Mouse (Mus musculus) liver, embryonic 11.5 days (tissue): Measurements from ENCODE around the gene Ccdc13. TPM values are rescaled to one million over a fixed set of nuclear protein-coding genes. Genes with fewer than 3 reads are reported as not detected.

Source experiments
- ATAC-seq: fragments of 200-750 bp; cut with Nextera tagmentation; replicated peaks from 2 replicates; pipeline ENCODE4 v1.8.0; 2017; ENCODE audit warnings: moderate number of reproducible peaks, mild to moderate bottlenecking, moderate TSS enrichment, moderate library complexity; ENCODE audit not compliant: low FRiP score
- DNase-seq: peaks from one replicate; pipeline ENCODE4 v3.0.0-alpha.2; 2017; ENCODE audit warnings: low spot score
- H3K27ac ChIP-seq: fragments of 300-500 bp; sonication (generic); 2 replicates; pipeline ENCODE4 v1.5.1; 2014; ENCODE audit warnings: mild to moderate bottlenecking, low read depth, low read length, control low read depth
- H3K27me3 ChIP-seq: fragments of 300-500 bp; sonication (generic); replicated peaks from 2 replicates; pipeline ENCODE4 v1.6.1; 2014; ENCODE audit warnings: low read length, mixed read lengths; ENCODE audit not compliant: control insufficient read depth, insufficient read depth
- H3K36me3 ChIP-seq: fragments of 300-500 bp; sonication (generic); 2 replicates; pipeline ENCODE4 v1.6.1; 2014; ENCODE audit warnings: mild to moderate bottlenecking, low read length, moderate library complexity, mixed read lengths; ENCODE audit not compliant: control insufficient read depth, insufficient read depth
- H3K4me1 ChIP-seq: fragments of 300-500 bp; sonication (generic); replicated peaks from 2 replicates; pipeline ENCODE4 v1.6.1; 2014; ENCODE audit warnings: low read length, mixed read lengths; ENCODE audit not compliant: control insufficient read depth, insufficient read depth
- H3K4me2 ChIP-seq: fragments of 300-500 bp; sonication (generic); 2 replicates; pipeline ENCODE4 v1.6.1; 2014; ENCODE audit warnings: mild to moderate bottlenecking, control low read depth, moderate library complexity
- H3K4me3 ChIP-seq: fragments of 300-500 bp; sonication (generic); 2 replicates; pipeline ENCODE4 v1.5.1; 2014; ENCODE audit warnings: low read depth, low read length, control low read depth
- H3K9ac ChIP-seq: fragments of 300-500 bp; sonication (generic); 2 replicates; pipeline ENCODE4 v1.6.1; 2014; ENCODE audit warnings: low read depth, low read length, control low read depth
- H3K9me3 ChIP-seq: fragments of 300-500 bp; sonication (generic); 2 replicates; pipeline ENCODE4 v1.6.1; 2016; ENCODE audit warnings: low read length, inconsistent platforms, mixed read lengths; ENCODE audit not compliant: control insufficient read depth
- WGBS: fragments of 180-500 bp; shearing (Covaris S2); extraction: QIAGEN DNeasy Blood & Tissue Kit; methylation state at CpG from one replicate; pipeline ENCODE4 v1.1.7; 2014; 5-methylcytosine and 5-hydroxymethylcytosine counted together
- polyA plus RNA-seq: library from polyadenylated mRNA; unstranded; fragments of >200 nt; fragmentation: Nextera tagmentation; extraction: Ambion mirVana; gene quantifications from 2 replicates; pipeline ENCODE4 v1.2.1, GENCODE M21; 2014

The Ccdc13 gene
- polyA plus RNA-seq, 1 experiment from 2014 or later: 0.49 TPM

GRCm38 (mm10) chr9:121784801-121785200 is 54.5 kb downstream of the Ccdc13 start:
- Histone ChIP-seq H3K27me3 (peaks cover 4% of the 10 kb centered on the region), H3K9ac (no peak overlapping the region), H3K9me3 (no peaks in the 10 kb centered on the region), H3K4me1 (no peaks in the 10 kb centered on the region), H3K4me2 (no peak overlapping the region), H3K27ac (no peak overlapping the region), H3K4me3 (no peak overlapping the region), H3K36me3 (no peaks in the 10 kb centered on the region)
- ATAC-seq (no peak), DNase-seq (no peak)
- WGBS: 80% methylated on average over 12 of the region's 12 CpGs

DNA sequence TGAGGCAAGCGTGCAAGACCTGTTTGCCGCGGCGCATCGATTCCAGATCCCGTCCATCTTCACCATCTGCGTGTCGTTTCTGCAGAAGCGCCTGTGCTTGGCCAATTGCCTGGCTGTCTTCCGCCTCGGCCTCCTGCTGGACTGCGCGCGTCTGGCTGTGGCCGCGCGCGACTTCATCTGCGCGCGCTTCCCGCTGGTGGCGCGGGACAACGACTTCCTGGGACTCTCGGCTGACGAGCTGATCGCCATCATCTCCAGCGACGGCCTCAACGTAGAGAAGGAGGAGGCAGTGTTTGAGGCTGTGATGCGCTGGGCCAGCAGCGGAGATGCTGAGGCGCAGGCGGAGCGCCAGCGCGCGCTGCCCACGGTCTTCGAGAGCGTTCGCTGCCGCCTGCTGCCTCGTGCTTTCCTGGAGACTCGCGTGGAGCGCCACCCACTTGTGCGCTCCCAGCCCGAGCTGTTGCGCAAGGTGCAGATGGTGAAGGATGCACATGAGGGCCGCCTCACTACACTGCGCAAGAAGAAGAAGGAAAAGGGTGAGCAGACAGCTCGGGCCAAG is 61.1 kb downstream of the Ccdc13 start:
- Histone ChIP-seq H3K4me2 (peak overlapping the region; percentile 53), H3K27ac (no peak overlapping the region), H3K9ac (no peak overlapping the region), H3K9me3 (no peaks in the 10 kb centered on the region), H3K4me3 (peak overlapping the region; percentile 8; the same call in 1 of the 2 replicates), H3K27me3 (peaks cover 35% of the 10 kb centered on the region), H3K36me3 (no peaks in the 10 kb centered on the region), H3K4me1 (no peaks in the 10 kb centered on the region)
- DNase-seq (no peak), ATAC-seq (no peak)
- 14% methylated on average over 54 of the region's 54 CpGs for WGBS

DNA sequence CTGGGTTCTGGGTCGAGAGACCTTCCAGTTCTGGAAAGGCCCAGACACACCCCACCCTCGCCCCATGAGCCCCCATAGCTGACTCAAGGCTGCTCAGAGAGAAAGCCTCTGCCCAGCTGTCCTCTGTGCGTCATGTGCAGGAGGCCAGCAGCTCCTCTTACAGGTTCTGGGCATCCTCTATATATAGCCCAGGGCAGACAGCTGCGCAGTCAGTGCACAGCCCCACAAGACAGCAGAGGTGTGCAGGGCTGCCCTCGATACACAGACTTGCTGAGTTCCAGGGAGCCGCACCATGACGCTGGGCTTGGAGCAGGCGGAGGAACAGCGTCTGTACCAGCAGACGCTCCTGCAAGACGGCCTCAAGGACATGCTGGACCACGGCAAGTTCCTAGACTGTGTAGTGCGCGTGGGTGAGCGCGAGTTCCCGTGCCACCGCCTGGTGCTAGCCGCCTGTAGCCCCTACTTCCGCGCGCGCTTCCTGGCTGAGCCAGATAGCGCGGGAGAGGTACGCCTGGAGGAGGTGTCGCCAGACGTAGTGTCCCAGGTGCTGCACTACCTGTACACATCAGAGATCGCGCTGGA is 61.7 kb downstream of the Ccdc13 start, which contains the start of gene Klhl40:
Klhl40 (plus strand) TSS at position 124 of the 582 bp plus-strand sequence.
- Histone ChIP-seq H3K4me1 (no peaks in the 10 kb centered on the region), H3K4me2 (peak within 1 kb of the TSS; percentile 53), H3K9ac (no peak within 1 kb of the TSS), H3K4me3 (peak within 1 kb of the TSS; percentile 8; the same call in 1 of the 2 replicates), H3K27me3 (peaks cover 35% of the 10 kb centered on the region), H3K9me3 (no peaks in the 10 kb centered on the region), H3K36me3 (no peaks in the 10 kb centered on the region), H3K27ac (no peak within 1 kb of the TSS)
- no peak for DNase-seq
- ATAC-seq: no peak; the same call in 1 of the 2 replicates
- 15% methylated on average over 30 of the region's 30 CpGs for WGBS

DNA sequence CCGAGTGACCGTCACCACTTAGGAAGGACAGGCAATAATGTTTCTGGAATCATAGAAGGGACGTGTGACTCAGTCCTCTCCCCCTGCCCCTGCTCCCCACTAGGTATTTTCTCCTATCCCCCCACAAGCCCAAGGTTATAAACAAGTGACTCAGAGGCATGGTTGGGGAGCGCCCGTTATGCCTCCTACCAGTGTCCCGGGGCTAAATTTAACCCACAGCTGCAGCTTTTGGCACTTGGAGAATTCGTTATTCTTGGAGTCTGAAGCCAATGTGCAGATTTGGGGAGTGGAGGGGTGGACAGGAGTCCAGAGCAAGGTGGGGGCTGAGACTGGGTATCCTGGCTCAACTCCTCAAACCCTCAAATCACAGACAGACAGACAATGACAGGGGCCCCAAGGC is 62.8 kb downstream of the Ccdc13 start:
- Histone ChIP-seq H3K4me2 (no peak overlapping the region), H3K4me3 (no peak overlapping the region), H3K27ac (no peak overlapping the region), H3K36me3 (no peaks in the 10 kb centered on the region), H3K4me1 (no peaks in the 10 kb centered on the region), H3K9ac (no peak overlapping the region), H3K27me3 (peaks cover 35% of the 10 kb centered on the region), H3K9me3 (no peaks in the 10 kb centered on the region)
- 79% methylated on average over 7 of the region's 7 CpGs for WGBS
- ATAC-seq (no peak), DNase-seq (no peak)

DNA sequence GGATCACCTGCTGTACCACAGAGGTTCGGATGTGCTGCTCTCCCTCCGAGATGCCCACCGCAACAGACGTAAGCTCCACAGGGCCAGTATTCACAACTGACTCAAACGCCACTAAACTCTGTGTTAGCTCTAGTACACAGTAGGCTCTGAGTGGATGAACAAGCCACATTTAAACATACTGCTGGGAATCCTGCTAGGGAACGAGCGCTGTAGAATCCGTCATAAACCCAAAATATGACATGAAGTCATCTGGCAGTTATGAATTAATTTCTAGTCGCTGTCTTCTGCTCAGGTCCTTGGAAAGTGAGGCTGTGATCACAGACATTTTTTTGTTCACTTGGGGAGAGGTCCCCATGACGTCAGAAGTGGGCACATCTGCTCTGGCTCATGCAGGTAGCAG is 63.3 kb downstream of the Ccdc13 start:
- no peak for DNase-seq
- no peak overlapping the region for H3K4me2 ChIP-seq
- WGBS: 77% methylated on average over 10 of the region's 10 CpGs
- H3K4me3 ChIP-seq: no peak overlapping the region
- no peaks in the 10 kb centered on the region for H3K36me3 ChIP-seq
- H3K9me3 ChIP-seq: no peaks in the 10 kb centered on the region
- H3K9ac ChIP-seq: no peak overlapping the region
- ATAC-seq: no peak
- peaks cover 35% of the 10 kb centered on the region for H3K27me3 ChIP-seq
- H3K27ac ChIP-seq: no peak overlapping the region
- H3K4me1 ChIP-seq: no peaks in the 10 kb centered on the region

- H3K9ac ChIP-seq: no peak overlapping the region
- H3K27ac ChIP-seq: no peak overlapping the region
- peaks cover 9% of the 10 kb centered on the region for H3K27me3 ChIP-seq
- H3K36me3 ChIP-seq: no peaks in the 10 kb centered on the region; the same call in 1 of the 2 replicates
- H3K4me3 ChIP-seq: no peak overlapping the region
- no peaks in the 10 kb centered on the region for H3K9me3 ChIP-seq
- H3K4me1 ChIP-seq: no peaks in the 10 kb centered on the region
- no peak for ATAC-seq
- no peak for DNase-seq
- 74% methylated on average over 5 of the region's 5 CpGs for WGBS
- no peak overlapping the region for H3K4me2 ChIP-seq
Observed at GRCm38 (mm10) chr9:121772412-121772811, 66.8 kb downstream of the Ccdc13 start.

GRCm38 (mm10) chr9:121765166-121765855 is 74.0 kb downstream of the Ccdc13 start:
- Histone ChIP-seq H3K36me3 (peaks cover 6% of the 10 kb centered on the region; the same call in 1 of the 2 replicates), H3K4me2 (no peak overlapping the region), H3K4me1 (peaks cover 7% of the 10 kb centered on the region), H3K27me3 (peaks cover 14% of the 10 kb centered on the region), H3K9ac (no peak overlapping the region), H3K4me3 (no peak overlapping the region), H3K9me3 (no peaks in the 10 kb centered on the region), H3K27ac (no peak overlapping the region)
- DNase-seq (no peak), ATAC-seq (no peak)
- 90% methylated on average over 16 of the region's 16 CpGs for WGBS

DNA sequence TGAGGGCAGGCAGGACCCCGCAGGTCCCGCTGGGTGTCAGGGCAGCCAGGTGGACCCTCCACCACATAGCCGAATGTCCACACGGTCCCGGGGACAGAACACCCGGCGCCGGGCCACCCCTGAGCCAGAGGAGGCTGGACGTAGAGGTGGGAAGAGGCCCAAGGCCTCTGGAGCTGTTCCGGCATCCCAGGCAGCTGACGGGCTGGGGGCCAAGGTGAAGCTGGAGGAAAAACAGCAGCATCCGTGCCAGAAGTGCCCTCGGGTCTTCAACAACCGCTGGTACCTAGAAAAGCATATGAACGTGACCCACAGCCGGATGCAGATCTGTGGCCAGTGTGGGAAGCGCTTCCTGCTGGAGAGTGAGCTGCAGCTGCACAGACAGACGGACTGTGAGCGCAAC is 75.5 kb downstream of the Ccdc13 start:
- no peak overlapping the region for H3K9ac ChIP-seq
- no peaks in the 10 kb centered on the region for H3K9me3 ChIP-seq
- ATAC-seq: no peak
- 84% methylated on average over 19 of the region's 19 CpGs for WGBS
- no peak for DNase-seq
- peaks cover 30% of the 10 kb centered on the region for H3K27me3 ChIP-seq
- H3K36me3 ChIP-seq: peaks cover 6% of the 10 kb centered on the region; the same call in 1 of the 2 replicates
- H3K4me3 ChIP-seq: no peak overlapping the region
- H3K4me2 ChIP-seq: no peak overlapping the region
- H3K4me1 ChIP-seq: peaks cover 12% of the 10 kb centered on the region
- H3K27ac ChIP-seq: no peak overlapping the region
